Mouse (Mus musculus): ENCODE results near the gene Stk32c.

DNA sequence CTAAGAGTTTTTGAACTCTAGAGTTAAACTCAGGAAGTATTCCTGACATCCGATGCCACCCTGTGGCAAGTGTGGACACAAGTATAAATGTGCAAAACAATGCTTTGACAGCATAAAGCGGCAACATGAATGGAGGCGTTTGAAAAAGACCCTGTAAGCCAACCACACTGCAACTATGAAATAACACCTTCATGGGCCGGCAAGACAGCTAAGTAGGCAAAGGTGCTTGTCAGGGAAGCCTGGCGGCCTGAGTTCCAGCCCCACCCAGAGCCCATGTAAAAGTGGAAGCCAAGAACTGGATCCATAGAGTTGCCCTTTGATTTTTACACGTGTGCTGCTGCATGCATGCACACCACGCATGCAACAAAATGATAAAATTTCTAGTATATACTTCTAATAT is 3.9 kb upstream of the Stk32c start:
- TF ChIP-seq CTCF (IDR thresholded peaks at IDR 0.05; ENCODE audit: low read depth) = no peak
- TF ChIP-seq EP300 (IDR thresholded peaks at IDR 0.05; ENCODE audit: low read depth) = no peak
